Mouse (Mus musculus): ENCODE measurements around the gene Dnajb5. TPM values are rescaled to one million over a fixed set of nuclear protein-coding genes. Genes with fewer than 3 reads are reported as not detected.

Gene Dnajb5
- polyA plus RNA-seq, 1 experiment from 2014 or later, result 1.2 TPM

DNA sequence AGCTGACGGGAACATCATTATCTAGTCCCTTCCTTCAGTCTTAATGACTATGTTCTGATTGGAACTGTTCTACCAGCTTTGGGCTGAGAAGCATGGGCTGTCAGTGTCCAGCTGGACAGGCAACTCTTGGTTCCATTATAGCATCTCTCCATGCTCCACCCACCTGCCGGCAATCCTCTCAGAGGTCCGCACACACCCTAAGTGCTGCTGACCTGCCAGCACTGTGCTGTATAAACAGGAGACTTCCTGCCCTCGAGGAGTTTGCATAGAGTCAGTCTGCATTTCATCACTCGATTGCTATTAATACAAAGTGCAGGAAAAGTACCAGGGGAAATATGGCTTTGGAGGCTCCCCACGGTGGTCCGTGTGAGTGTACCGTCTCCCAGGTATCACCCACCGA lies 28.9 kb upstream of the Dnajb5 start:
- no peak overlapping the region for H3K9ac ChIP-seq
- H3K36me3 ChIP-seq, result no peaks in the 10 kb centered on the region
- H3K27me3 ChIP-seq (replicated peaks), result peaks cover 98% of the 10 kb centered on the region
- H3K4me2 ChIP-seq, result no peak overlapping the region
- H3K4me3 ChIP-seq, result no peak overlapping the region
- no peaks in the 10 kb centered on the region for H3K9me3 ChIP-seq (replicated peaks)
- H3K4me1 ChIP-seq, result peaks cover 10% of the 10 kb centered on the region; the same call in 1 of the 2 replicates
- 56% methylated on average over 9 of the region's 9 CpGs for WGBS (ENCODE audit: insufficient replicate concordance)
- no peak overlapping the region for H3K27ac ChIP-seq
- ATAC-seq, result no peak

DNA sequence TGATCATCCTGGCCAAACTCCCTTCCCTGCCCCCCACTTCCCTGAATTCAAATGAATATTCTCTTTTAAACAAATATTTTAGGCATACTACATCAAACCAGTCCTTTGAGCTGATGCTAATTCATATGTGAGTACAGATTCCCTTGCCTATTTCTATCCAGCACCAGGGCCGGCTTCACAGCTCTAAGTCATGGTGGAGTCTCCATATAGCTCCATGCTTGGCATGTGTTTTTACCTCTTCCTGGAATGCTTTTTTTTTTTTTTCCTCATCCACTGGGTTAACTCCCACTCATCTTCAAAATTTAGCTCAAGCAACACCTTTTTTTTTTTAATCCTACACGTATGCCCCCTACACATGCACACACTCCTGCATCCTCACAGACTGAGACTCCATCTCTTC lies 28.1 kb upstream of the Dnajb5 start:
- H3K27ac ChIP-seq, result no peak overlapping the region
- 63% methylated on average over 2 of the region's 2 CpGs for WGBS (ENCODE audit: insufficient replicate concordance)
- peaks cover 96% of the 10 kb centered on the region for H3K27me3 ChIP-seq (replicated peaks)
- H3K9me3 ChIP-seq (replicated peaks), result no peaks in the 10 kb centered on the region
- no peak overlapping the region for H3K4me2 ChIP-seq
- no peak for ATAC-seq
- no peak overlapping the region for H3K9ac ChIP-seq
- H3K4me3 ChIP-seq, result no peak overlapping the region
- H3K36me3 ChIP-seq, result no peaks in the 10 kb centered on the region
- H3K4me1 ChIP-seq, result peaks cover 8% of the 10 kb centered on the region; the same call in 1 of the 2 replicates

DNA sequence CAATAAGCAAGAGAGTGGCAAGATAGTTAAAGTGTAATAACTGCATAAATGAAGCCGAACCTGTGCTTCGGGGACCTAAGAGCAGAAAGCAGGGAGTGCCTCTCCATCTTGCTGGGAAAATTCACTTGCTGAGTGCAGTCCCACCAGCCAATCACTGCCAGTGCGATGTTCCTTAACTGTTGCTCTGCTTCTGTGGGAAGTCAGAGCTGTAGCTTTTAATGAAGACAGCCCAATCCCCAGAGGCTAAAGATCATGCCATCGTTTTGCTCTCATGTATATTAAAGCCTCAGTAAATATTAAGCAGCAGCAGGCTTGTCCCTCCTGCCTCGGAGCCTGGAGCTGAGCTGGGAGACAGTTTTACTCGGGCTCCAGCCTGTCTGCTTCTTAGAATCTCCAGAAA lies 27.6 kb upstream of the Dnajb5 start:
- H3K27ac ChIP-seq, result no peak overlapping the region
- H3K27me3 ChIP-seq (replicated peaks), result peaks cover 94% of the 10 kb centered on the region
- 53% methylated on average over 6 of the region's 6 CpGs for WGBS (ENCODE audit: insufficient replicate concordance)

DNA sequence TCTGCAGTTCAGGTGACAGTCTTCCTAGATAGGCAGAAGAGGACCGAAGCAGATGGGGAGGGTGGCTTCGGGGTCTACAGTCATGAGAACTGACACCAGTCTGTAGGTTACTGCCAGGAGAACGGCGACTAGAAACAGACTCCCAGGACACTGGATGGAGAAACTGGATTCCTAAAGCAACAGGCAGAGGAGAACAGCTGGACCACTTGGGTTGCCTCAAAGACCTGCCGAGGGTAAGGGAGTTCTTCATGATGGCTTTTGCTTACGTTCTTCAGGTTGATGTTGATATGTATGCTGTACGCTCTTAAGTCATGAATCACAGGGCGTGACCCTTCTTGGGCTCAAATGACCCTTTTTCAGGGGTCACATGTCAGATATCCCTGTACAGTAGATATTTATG lies 27.2 kb upstream of the Dnajb5 start:
- Histone ChIP-seq H3K4me1 (peaks cover under 1% of the 10 kb centered on the region; the same call in 1 of the 2 replicates), H3K27me3 (replicated peaks) (peaks cover 90% of the 10 kb centered on the region), H3K9ac (no peak overlapping the region), H3K27ac (no peak overlapping the region), H3K4me2 (no peak overlapping the region), H3K36me3 (no peaks in the 10 kb centered on the region), H3K4me3 (no peak overlapping the region), H3K9me3 (replicated peaks) (no peaks in the 10 kb centered on the region)
- 72% methylated on average over 8 of the region's 8 CpGs for WGBS (ENCODE audit: insufficient replicate concordance)
- ATAC-seq, result no peak

More for the DNA sequence above, 27.6 kb upstream of the Dnajb5 start:
- Histone ChIP-seq H3K4me1 (peaks cover 5% of the 10 kb centered on the region; the same call in 1 of the 2 replicates), H3K9me3 (replicated peaks) (no peaks in the 10 kb centered on the region), H3K36me3 (no peaks in the 10 kb centered on the region), H3K4me3 (no peak overlapping the region), H3K9ac (no peak overlapping the region), H3K4me2 (no peak overlapping the region)
- no peak for ATAC-seq

DNA sequence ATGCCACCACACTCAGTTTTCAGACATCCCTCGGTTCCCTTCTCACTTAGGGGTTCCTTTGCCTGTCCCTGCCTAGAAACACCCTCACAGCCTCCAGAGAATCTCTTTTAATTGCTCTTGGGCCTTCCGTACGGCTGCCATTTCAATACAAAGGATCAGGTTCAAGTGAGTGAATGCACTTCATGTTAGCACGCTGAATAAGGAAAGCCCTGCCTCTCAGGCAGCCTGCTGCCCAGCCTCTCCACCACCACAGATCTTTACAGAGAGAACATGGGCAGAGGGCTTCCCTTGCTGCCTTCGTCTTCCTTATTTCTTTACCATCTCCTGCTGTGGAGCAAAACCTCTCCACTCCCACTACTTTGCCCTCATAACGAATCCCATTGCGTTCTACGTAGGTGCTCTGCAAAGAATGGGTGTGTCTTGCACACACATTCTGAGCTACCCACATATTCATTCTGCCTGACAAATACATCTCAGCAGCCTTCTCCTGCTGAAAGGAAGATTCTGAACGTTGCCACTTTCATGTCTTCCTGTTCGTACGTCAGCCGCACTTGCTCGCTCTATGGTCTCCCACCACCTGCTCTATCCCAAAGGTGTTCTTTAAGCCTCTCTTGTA lies 25.4 kb upstream of the Dnajb5 start:
- peaks cover 73% of the 10 kb centered on the region for H3K27me3 ChIP-seq (replicated peaks)
- no peaks in the 10 kb centered on the region for H3K36me3 ChIP-seq
- H3K9ac ChIP-seq, result no peak overlapping the region
- ATAC-seq, result no peak
- no peaks in the 10 kb centered on the region for H3K9me3 ChIP-seq (replicated peaks)
- no peaks in the 10 kb centered on the region for H3K4me1 ChIP-seq
- no peak overlapping the region for H3K27ac ChIP-seq
- H3K4me3 ChIP-seq, result no peak overlapping the region
- 66% methylated on average over 13 of the region's 13 CpGs for WGBS (ENCODE audit: insufficient replicate concordance)
- no peak overlapping the region for H3K4me2 ChIP-seq

DNA sequence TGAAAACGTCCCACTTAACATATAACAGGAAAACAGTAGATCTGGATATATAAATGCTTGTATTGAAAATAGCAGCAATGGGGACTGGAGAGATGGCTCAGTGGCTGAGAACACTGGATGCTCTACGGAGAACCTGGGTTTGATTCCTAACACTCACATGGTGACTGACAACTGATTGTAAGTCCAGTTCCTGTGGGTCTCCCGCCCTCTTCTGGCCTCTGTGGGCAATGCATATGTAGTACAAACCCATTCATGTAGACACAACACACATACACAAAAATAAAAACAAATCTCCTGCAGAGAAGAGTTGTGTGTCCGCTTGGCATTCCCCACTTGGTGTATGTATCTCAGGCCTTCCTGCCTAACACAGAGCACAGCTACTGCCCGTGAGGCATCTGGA lies 21.4 kb upstream of the Dnajb5 start:
- Histone ChIP-seq H3K9ac (no peak overlapping the region), H3K9me3 (replicated peaks) (no peaks in the 10 kb centered on the region), H3K4me2 (no peak overlapping the region), H3K4me3 (no peak overlapping the region), H3K36me3 (no peaks in the 10 kb centered on the region), H3K27ac (no peak overlapping the region), H3K27me3 (replicated peaks) (peaks cover 48% of the 10 kb centered on the region), H3K4me1 (no peaks in the 10 kb centered on the region)
- whole genome bisulfite sequencing (ENCODE audit: insufficient replicate concordance), result 65% methylated on average over 5 of the region's 5 CpGs
- ATAC-seq, result no peak

DNA sequence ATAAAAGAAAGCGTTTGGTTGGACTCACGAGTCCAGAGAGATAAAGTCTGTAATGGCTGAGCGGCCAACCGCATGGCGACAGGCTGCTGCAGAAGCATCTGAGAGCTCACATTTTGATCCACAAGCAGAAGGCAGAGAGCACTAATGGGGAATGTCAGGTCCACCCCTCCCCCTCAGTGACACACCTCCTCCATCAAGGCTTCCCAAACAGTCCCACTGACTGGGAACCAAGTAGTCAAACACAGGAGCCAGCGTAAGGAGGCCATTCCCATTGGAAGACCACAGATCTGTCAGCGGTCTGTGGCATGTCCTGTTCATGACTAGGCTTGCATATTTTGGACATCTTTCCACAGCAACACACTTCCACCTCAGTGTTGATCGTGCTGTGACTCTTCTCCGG lies 20.7 kb upstream of the Dnajb5 start:
- no peaks in the 10 kb centered on the region for H3K36me3 ChIP-seq
- no peak overlapping the region for H3K4me3 ChIP-seq
- peaks cover 2% of the 10 kb centered on the region; the same call in 1 of the 2 replicates for H3K4me1 ChIP-seq
- WGBS (ENCODE audit: insufficient replicate concordance), result 81% methylated on average over 9 of the region's 9 CpGs
- no peak overlapping the region for H3K4me2 ChIP-seq
- H3K9ac ChIP-seq, result no peak overlapping the region
- peaks cover 48% of the 10 kb centered on the region for H3K27me3 ChIP-seq (replicated peaks)
- no peak for ATAC-seq
- H3K9me3 ChIP-seq (replicated peaks), result no peaks in the 10 kb centered on the region
- no peak overlapping the region for H3K27ac ChIP-seq

DNA sequence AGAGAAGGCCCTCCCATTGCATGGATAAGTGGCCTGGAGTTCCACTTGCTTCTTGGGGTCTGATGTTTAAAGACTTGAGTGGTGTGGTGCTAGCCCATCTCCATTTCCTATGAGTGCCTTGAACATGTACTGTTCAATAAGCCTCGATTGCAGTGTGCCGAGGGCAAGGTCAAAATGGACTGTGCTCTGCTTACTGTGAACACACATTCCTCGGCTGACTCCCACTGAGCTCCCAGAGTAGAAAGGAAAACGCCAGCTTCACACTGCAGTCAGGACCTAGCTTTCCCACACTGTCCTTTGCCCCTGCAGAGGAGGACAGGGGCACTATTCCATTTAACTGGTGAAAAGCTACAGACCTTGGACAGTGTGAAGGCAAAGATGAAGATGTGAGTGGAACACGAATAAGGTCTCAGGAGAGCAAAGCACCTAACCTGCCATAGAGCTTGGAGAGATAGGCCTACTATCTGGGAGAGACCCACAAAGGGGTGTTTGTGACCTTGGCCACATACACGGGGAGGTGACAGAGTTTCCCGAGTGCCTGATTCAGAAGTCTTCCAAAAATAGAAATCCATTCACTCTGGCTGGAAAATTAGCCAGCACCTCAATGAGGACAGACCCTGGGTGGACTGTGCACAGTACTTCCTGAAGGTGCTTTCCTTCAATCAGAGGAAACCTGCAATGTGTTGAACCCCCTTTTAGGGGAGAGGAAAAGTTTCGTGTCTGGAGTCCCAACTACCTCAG lies 17.2 kb upstream of the Dnajb5 start:
- no peak overlapping the region for H3K27ac ChIP-seq
- H3K9ac ChIP-seq, result no peak overlapping the region
- peaks cover 54% of the 10 kb centered on the region for H3K27me3 ChIP-seq (replicated peaks)
- no peak overlapping the region for H3K4me2 ChIP-seq
- H3K4me1 ChIP-seq, result peaks cover 2% of the 10 kb centered on the region; the same call in 1 of the 2 replicates
- H3K36me3 ChIP-seq, result no peaks in the 10 kb centered on the region
- no peak overlapping the region for H3K4me3 ChIP-seq
- no peaks in the 10 kb centered on the region for H3K9me3 ChIP-seq (replicated peaks)
- 57% methylated on average over 8 of the region's 8 CpGs for WGBS (ENCODE audit: insufficient replicate concordance)
- no peak for ATAC-seq

DNA sequence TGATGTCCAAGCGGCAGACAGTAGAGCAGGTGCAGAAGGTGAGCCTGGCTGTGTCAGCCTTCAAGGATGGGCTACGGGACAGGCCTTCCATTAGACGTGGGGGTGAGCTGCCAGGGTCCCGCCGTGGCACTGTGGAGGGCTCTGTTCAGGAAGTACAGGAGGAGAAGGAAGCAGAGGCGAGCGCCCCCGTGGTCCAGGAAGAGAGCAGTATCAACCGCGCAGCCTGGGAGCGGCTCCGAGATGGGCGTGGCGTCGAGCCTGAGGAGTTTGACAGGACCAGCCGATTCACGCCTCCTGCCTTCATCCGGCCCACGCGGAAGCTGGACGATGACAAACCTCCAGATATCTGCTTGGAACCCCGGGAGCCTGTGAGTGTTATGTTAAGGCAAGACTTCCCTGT lies 16.0 kb upstream of the Dnajb5 start:
- H3K4me3 ChIP-seq, result no peak overlapping the region

DNA sequence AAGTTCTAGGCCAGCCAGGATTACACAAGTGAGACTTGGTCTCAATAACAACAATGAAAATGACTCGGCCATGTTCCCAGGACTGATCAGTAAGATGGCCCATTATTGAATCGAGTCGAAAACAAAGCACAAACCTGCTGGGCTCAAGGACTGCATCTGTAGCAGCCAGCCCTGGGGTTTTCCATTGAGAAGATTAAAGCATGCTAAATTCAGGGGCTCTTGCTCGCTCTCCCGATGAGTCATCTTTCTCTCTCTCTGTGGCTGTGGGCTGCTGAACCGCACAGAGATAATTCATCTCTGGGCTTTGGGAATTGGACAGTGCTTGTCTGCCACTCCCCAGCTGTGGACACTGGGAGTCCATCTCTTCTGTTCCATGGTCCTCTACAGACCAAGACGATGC lies 8.2 kb upstream of the Dnajb5 start:
- Histone ChIP-seq H3K36me3 (no peaks in the 10 kb centered on the region), H3K27me3 (replicated peaks) (peaks cover 90% of the 10 kb centered on the region), H3K9ac (no peak overlapping the region), H3K4me1 (no peaks in the 10 kb centered on the region), H3K4me3 (no peak overlapping the region), H3K9me3 (replicated peaks) (no peaks in the 10 kb centered on the region), H3K27ac (no peak overlapping the region), H3K4me2 (no peak overlapping the region)
- ATAC-seq, result no peak
- 57% methylated on average over 7 of the region's 7 CpGs for WGBS (ENCODE audit: insufficient replicate concordance)

More for the DNA sequence above, 16.0 kb upstream of the Dnajb5 start:
- no peak; the same call in 1 of the 2 replicates for ATAC-seq
- H3K27ac ChIP-seq, result no peak overlapping the region
- peaks cover 66% of the 10 kb centered on the region for H3K27me3 ChIP-seq (replicated peaks)
- H3K9me3 ChIP-seq (replicated peaks), result no peaks in the 10 kb centered on the region
- no peak overlapping the region for H3K9ac ChIP-seq
- H3K4me1 ChIP-seq, result peaks cover 2% of the 10 kb centered on the region; the same call in 1 of the 2 replicates
- H3K4me2 ChIP-seq, result peak overlapping the region; percentile 35
- 5% methylated on average over 22 of the region's 22 CpGs for WGBS (ENCODE audit: insufficient replicate concordance)
- H3K36me3 ChIP-seq, result no peaks in the 10 kb centered on the region

DNA sequence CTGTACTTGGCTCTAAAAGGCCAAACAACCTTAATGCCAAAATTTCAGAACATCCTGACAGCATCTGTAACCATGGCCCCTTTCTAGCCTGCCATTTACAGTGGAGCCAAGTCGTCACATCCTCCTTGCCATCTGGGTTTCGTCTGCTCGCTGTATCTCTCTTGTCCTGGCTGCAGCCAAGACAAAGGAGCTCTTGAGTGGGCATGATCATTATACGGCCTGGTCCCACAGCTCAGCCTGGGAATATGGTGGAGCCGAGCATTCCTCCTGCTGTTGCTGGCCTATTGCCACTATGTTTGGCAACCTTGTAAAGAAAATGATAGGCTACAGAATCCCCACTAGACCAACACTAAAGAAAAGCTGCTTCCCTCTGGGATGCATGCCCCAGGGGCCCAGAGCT lies 6.3 kb upstream of the Dnajb5 start:
- ATAC-seq, result no peak
- Histone ChIP-seq H3K27ac (no peak overlapping the region), H3K27me3 (replicated peaks) (peaks cover 92% of the 10 kb centered on the region), H3K9ac (no peak overlapping the region), H3K4me3 (no peak overlapping the region), H3K9me3 (replicated peaks) (no peaks in the 10 kb centered on the region), H3K4me1 (no peaks in the 10 kb centered on the region), H3K4me2 (no peak overlapping the region), H3K36me3 (no peaks in the 10 kb centered on the region)
- 70% methylated on average over 5 of the region's 5 CpGs for WGBS (ENCODE audit: insufficient replicate concordance)

DNA sequence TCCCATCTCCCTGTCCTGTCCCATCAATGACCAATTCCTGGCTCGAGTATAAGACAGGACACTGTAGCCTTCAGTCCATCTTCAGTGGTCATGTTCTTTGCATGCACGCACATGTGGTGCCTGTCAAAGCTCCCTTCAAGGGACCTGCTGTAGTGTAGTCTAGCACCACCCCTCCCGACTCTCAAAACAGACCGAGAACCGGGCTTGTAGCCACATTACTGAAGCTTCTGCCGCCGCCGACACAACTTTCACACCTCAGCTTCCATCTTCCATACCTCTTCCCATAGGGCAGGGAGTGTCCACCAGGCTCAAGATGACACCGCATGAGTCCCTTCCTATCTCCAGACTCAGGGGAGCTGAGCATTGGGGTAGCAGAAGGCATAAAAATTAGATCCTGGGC lies 5.4 kb upstream of the Dnajb5 start:
- H3K4me2 ChIP-seq, result no peak overlapping the region
- H3K9me3 ChIP-seq (replicated peaks), result no peaks in the 10 kb centered on the region
- peaks cover 92% of the 10 kb centered on the region for H3K27me3 ChIP-seq (replicated peaks)
- H3K4me3 ChIP-seq, result no peak overlapping the region
- ATAC-seq, result no peak
- H3K36me3 ChIP-seq, result no peaks in the 10 kb centered on the region
- H3K4me1 ChIP-seq, result no peaks in the 10 kb centered on the region
- H3K9ac ChIP-seq, result no peak overlapping the region
- no peak overlapping the region for H3K27ac ChIP-seq
- 69% methylated on average over 9 of the region's 9 CpGs for WGBS (ENCODE audit: insufficient replicate concordance)
